Mouse (Mus musculus): ENCODE measurements around the gene Lsamp. TPM values are rescaled to one million over a fixed set of nuclear protein-coding genes. Genes with fewer than 3 reads are reported as not detected.

Gene Lsamp
- 27.4 and 31.1 TPM in 2 replicates for polyA plus RNA-seq (2016; fragmentation: Nextera tagmentation; extraction: Ambion mirVana)

DNA sequence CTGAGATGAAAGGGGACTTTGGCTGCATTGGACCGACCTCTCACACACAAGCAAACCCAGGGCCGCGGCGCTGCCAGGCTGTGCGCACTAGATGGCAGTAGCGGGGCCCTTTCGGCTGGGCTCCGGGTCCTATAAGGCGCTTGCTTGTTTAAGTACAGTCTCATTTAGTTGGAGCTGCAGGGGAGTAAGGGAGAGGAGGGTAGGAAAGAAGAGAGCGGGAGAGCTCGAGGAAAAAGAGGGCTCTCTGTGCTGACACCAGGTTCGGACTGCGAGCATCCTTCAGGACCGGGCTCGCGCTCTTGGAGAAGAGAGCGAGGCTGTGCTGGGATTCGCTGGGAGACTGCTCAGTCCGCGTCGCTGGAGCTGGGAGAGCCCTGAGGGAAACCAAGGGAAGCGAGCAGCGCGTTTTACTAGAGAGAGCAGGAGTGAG lies at the start of gene Lsamp:
TSS of gene Lsamp (plus strand) at position 157 of the 430 bp plus-strand sequence.
- whole genome bisulfite sequencing, result under 1% methylated on average over 24 of the region's 24 CpGs
- Histone ChIP-seq H3K4me3 (peak within 1 kb of the TSS; percentile 66), H3K9me3 (replicated peaks) (no peaks in the 10 kb centered on the region), H3K27ac (peak within 1 kb of the TSS; percentile 85), H3K9ac (peak within 1 kb of the TSS; percentile 71), H3K4me2 (replicated peaks) (peak within 1 kb of the TSS; percentile 89), H3K27me3 (no peaks in the 10 kb centered on the region), H3K36me3 (no peaks in the 10 kb centered on the region), H3K4me1 (peaks cover 2% of the 10 kb centered on the region; the same call in 1 of the 2 replicates)
- ATAC-seq (ENCODE audit: low FRiP score), result peak; percentile 95

DNA sequence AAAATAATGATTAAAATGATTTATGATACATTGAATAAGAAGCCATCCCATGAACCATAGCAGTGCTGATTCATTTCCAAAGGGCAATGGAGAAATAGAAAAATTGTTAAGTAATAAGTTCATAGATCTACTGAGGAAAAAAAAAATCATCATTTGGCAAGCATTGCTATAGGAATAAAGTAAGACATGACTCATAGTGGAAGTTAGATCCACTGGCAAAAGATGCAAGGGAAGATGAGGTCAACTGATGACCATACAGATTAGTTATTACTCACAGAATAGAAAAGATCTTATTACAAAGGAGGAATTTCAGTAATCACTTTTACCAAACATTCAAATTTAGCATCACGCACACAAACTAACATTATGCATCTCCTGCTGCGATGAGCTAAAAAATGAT lies 26.5 kb upstream of the Lsamp start:
- no peaks in the 10 kb centered on the region for H3K36me3 ChIP-seq
- no peaks in the 10 kb centered on the region for H3K9me3 ChIP-seq (replicated peaks)
- no peak overlapping the region for H3K9ac ChIP-seq
- H3K4me2 ChIP-seq (replicated peaks), result no peak overlapping the region
- no peak overlapping the region for H3K27ac ChIP-seq
- H3K4me1 ChIP-seq, result no peaks in the 10 kb centered on the region
- no peak for ATAC-seq (ENCODE audit: low FRiP score)
- no peaks in the 10 kb centered on the region for H3K27me3 ChIP-seq
- no peak overlapping the region for H3K4me3 ChIP-seq
- 93% methylated on average over 2 of the region's 2 CpGs for WGBS

DNA sequence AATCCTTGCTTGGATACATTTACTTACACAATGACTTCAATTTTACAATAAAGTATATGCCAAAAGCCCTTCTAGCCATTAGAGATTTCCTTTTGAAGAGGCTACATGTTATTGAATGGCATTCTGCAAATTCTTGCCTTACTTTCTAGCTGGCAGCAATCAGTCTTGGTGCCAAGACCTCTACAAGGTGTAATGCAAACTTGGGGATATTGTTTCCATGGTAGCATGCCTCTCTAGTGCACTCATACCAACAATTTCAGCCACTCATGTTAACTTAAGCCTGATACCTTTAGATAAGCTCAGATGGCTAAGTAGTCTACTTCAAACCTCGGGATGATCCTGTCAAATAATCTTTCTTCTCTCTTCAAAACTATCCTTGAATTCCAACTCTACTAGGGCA lies 11.4 kb upstream of the Lsamp start:
- Histone ChIP-seq H3K4me3 (no peak overlapping the region), H3K4me2 (replicated peaks) (no peak overlapping the region), H3K27ac (no peak overlapping the region), H3K36me3 (no peaks in the 10 kb centered on the region), H3K9me3 (replicated peaks) (no peaks in the 10 kb centered on the region), H3K4me1 (no peaks in the 10 kb centered on the region), H3K9ac (no peak overlapping the region), H3K27me3 (no peaks in the 10 kb centered on the region)
- ATAC-seq (ENCODE audit: low FRiP score), result no peak
- WGBS, result 94% methylated on average over 1 of the region's 1 CpGs

DNA sequence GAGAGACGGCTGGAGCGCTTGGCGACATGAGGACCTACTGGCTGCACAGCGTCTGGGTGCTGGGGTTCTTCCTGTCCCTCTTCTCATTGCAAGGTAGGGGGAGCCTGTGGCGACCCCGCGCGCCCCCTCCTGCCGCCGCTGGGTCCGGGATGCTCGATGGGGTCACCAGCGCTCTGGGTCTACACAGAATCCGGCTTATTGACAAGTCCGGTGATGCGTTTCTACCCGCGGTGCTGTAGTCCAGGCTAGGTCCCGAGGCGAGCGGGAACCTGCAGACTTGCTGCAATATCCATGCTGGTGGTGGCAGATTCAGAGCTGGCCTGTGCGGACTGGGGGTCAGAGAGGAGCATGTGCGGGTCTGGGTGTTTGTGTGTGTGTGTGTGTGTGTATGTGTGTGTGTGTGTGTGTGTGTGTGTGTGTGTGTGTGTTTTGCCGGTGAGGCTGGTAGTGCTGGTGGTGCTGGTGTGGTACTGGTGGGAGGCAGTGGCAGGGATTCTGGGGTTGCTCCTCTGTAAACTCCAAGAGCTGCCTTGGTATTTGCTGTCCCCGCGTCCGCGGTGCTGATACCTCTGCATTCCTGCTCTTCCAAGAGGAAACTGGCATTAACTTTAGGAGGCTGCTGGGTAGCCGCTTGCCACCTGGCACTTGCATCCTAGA lies 602 bp downstream of the Lsamp start:
- H3K4me3 ChIP-seq, result peak overlapping the region; percentile 66
- peak overlapping the region; percentile 71 for H3K9ac ChIP-seq
- H3K4me2 ChIP-seq (replicated peaks), result peak overlapping the region; percentile 89
- peak overlapping the region; percentile 85 for H3K27ac ChIP-seq
- H3K27me3 ChIP-seq, result no peaks in the 10 kb centered on the region
- WGBS, result 1% methylated on average over 29 of the region's 29 CpGs
- H3K36me3 ChIP-seq, result no peaks in the 10 kb centered on the region
- H3K9me3 ChIP-seq (replicated peaks), result no peaks in the 10 kb centered on the region
- peaks cover 2% of the 10 kb centered on the region; the same call in 1 of the 2 replicates for H3K4me1 ChIP-seq
- peak; percentile 84 for ATAC-seq (ENCODE audit: low FRiP score)

DNA sequence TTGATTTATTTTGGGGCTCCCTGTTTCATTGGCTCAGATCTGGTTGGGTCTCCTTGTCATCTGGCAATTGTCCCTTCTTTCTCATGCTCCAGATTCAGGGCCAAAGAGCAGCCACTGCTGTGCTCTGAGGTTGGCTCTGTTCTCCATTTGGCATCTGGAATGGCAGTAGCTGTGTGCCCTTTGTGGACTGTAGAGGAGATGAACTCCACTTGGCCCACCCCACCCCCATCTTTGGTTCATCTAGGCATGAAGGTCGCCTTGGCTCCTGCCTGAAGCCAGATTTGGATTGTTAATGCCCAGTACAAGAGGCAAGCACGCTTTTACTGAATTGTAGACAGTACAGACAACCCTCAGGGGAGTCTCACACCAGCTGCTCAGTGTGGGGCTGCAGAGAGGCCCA lies 4.3 kb downstream of the Lsamp start:
- Histone ChIP-seq H3K4me3 (no peak overlapping the region), H3K4me2 (replicated peaks) (no peak overlapping the region), H3K9ac (no peak overlapping the region), H3K27ac (no peak overlapping the region), H3K36me3 (no peaks in the 10 kb centered on the region), H3K9me3 (replicated peaks) (no peaks in the 10 kb centered on the region), H3K27me3 (no peaks in the 10 kb centered on the region), H3K4me1 (peaks cover 2% of the 10 kb centered on the region; the same call in 1 of the 2 replicates)
- ATAC-seq (ENCODE audit: low FRiP score), result no peak
- WGBS, result 57% methylated on average over 2 of the region's 2 CpGs

DNA sequence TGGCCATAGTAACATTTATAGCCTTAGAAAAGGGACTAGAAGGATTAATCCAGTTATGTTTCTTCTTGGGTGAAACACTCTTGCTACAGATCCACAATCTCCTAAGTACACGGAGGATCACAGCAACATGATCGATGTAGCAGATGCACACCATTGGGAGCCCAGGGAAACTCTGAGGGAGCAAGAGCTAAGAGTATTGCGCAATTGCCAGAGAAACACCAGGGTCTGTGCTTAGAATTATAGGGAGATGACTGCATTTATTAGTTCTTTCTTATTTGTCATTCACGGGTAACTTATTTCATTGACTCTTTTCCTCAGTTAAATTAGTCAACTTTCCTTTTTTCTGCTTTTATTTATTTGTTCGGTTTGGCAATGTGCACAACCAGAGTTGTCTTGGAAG lies 10.7 kb downstream of the Lsamp start:
- no peak overlapping the region for H3K4me2 ChIP-seq (replicated peaks)
- H3K9ac ChIP-seq, result no peak overlapping the region
- H3K36me3 ChIP-seq, result no peaks in the 10 kb centered on the region
- H3K27ac ChIP-seq, result no peak overlapping the region
- no peaks in the 10 kb centered on the region for H3K9me3 ChIP-seq (replicated peaks)
- no peak for ATAC-seq (ENCODE audit: low FRiP score)
- no peak overlapping the region for H3K4me3 ChIP-seq
- no peaks in the 10 kb centered on the region for H3K27me3 ChIP-seq
- WGBS, result 92% methylated on average over 5 of the region's 5 CpGs
- no peaks in the 10 kb centered on the region for H3K4me1 ChIP-seq

DNA sequence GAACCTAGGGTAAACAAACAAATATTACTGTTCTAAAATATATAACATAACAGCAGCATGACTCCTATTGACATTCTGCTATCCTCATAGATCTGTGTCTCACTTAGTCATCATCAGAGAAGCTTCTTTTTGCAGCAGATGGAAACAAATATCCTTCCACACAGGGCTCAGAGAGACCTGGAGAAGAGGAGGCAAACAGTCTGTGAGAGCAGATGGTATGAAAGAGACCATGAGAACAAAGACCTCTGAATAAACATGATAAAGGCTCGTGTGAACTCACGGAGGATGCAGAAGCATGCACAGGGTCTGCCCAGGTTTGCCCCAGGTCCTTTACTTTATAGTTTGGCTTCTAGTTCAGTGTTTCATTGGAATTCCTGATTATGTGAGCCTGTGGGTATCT lies 24.6 kb downstream of the Lsamp start:
- Histone ChIP-seq H3K4me3 (no peak overlapping the region), H3K4me2 (replicated peaks) (no peak overlapping the region), H3K27me3 (no peaks in the 10 kb centered on the region), H3K9me3 (replicated peaks) (no peaks in the 10 kb centered on the region), H3K4me1 (no peaks in the 10 kb centered on the region), H3K9ac (no peak overlapping the region), H3K36me3 (no peaks in the 10 kb centered on the region), H3K27ac (no peak overlapping the region)
- no peak for ATAC-seq (ENCODE audit: low FRiP score)
- WGBS, result 63% methylated on average over 2 of the region's 2 CpGs

DNA sequence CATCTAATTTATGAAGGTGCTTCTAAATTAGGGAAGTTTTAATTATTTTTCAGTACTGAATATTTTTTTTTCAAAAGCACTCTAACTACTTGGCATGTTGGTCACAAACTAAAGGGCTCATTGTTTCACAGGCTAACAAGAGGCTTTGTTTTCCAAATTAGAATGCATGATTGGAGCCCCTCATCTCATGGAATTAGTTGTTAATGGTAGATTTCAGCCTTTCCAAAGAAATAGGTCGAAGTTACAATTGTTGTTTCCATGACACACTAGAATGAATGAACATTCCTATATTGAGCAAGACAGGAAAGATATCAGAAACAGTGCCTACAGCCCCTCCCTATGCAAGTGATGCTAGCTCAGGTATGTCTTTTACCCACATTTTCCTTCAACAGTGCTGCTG lies 26.9 kb downstream of the Lsamp start:
- H3K36me3 ChIP-seq, result no peaks in the 10 kb centered on the region
- H3K4me3 ChIP-seq, result no peak overlapping the region
- WGBS, result 56% methylated on average over 1 of the region's 1 CpGs
- H3K9me3 ChIP-seq (replicated peaks), result no peaks in the 10 kb centered on the region
- no peak overlapping the region for H3K27ac ChIP-seq
- no peak overlapping the region for H3K9ac ChIP-seq
- no peaks in the 10 kb centered on the region for H3K27me3 ChIP-seq
- no peak for ATAC-seq (ENCODE audit: low FRiP score)
- H3K4me1 ChIP-seq, result no peaks in the 10 kb centered on the region
- no peak overlapping the region for H3K4me2 ChIP-seq (replicated peaks)

DNA sequence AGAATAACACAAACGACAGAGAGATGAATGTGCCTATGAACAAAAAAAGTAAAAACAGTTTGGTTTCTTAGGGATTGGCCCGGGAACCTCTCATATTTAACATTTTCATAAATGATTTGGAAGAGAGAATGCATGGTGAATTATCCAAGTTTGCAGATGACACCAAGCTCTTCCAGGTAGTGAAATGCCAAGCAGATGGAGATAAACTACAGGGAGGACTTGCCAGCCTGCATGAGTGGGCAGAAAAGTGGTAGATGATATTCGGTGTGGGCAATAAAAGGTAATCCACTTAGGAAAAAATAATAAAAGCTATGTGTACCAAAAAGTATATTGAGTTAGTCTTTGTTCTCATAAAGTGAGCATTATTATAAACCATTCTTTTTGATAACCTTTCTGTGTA lies 38.5 kb downstream of the Lsamp start:
- 85% methylated on average over 3 of the region's 3 CpGs for WGBS
- H3K27ac ChIP-seq, result no peak overlapping the region
- H3K4me1 ChIP-seq, result no peaks in the 10 kb centered on the region
- no peak overlapping the region for H3K4me3 ChIP-seq
- no peaks in the 10 kb centered on the region for H3K27me3 ChIP-seq
- H3K9me3 ChIP-seq (replicated peaks), result no peaks in the 10 kb centered on the region
- no peak overlapping the region for H3K9ac ChIP-seq
- ATAC-seq (ENCODE audit: low FRiP score), result no peak
- no peaks in the 10 kb centered on the region for H3K36me3 ChIP-seq
- H3K4me2 ChIP-seq (replicated peaks), result no peak overlapping the region

DNA sequence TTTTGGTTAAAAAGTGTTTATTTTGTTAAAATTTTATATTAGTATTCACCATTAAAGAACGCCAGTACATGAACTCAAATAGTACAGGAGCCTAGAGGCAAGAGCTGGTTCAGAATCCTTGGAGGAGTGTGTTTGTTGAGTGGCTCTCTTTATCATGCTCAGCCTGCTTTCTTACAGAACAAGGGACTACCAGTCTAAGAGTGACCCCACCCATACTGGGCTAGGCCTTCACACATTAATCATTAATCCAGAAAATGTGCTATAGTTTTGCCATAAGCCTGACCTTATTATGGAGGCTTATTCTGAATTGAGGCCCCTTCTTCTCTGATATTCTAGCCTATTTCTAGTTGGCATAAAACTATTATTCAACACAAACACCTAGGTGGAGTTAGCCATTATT lies 52.6 kb downstream of the Lsamp start:
- ATAC-seq (ENCODE audit: low FRiP score), result no peak
- Histone ChIP-seq H3K4me3 (no peak overlapping the region), H3K36me3 (no peaks in the 10 kb centered on the region), H3K4me2 (replicated peaks) (no peak overlapping the region), H3K4me1 (no peaks in the 10 kb centered on the region), H3K9ac (no peak overlapping the region), H3K27ac (no peak overlapping the region), H3K27me3 (no peaks in the 10 kb centered on the region), H3K9me3 (replicated peaks) (no peaks in the 10 kb centered on the region)
- 89% methylated on average over 1 of the region's 1 CpGs for WGBS

DNA sequence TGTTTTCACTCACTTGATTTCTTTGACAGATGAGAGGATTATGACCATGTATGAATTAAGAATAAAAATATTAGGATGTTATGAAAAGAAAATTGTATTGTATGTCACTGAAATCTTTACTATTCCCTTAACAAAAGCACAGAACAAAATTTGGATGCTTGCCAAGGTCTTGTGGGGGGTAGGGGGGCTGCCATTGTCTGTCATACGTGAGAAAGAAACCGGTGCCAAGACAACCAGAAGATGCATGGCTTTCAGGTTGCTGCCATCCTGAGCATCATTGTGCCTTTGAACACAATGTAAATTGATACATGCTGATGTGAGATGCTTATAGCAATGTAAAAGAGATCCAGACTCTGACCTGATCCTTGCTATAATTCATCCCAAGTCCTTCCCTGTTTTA lies 75.4 kb downstream of the Lsamp start:
- Histone ChIP-seq H3K27ac (no peak overlapping the region), H3K36me3 (no peaks in the 10 kb centered on the region), H3K9me3 (replicated peaks) (no peaks in the 10 kb centered on the region), H3K4me1 (0 out of 2 replicates have a peak, but pooled peaks cover 2% of the 10 kb centered on the region), H3K4me3 (no peak overlapping the region), H3K27me3 (no peaks in the 10 kb centered on the region), H3K4me2 (replicated peaks) (no peak overlapping the region), H3K9ac (no peak overlapping the region)
- no peak for ATAC-seq (ENCODE audit: low FRiP score)
- WGBS, result 54% methylated on average over 2 of the region's 2 CpGs

DNA sequence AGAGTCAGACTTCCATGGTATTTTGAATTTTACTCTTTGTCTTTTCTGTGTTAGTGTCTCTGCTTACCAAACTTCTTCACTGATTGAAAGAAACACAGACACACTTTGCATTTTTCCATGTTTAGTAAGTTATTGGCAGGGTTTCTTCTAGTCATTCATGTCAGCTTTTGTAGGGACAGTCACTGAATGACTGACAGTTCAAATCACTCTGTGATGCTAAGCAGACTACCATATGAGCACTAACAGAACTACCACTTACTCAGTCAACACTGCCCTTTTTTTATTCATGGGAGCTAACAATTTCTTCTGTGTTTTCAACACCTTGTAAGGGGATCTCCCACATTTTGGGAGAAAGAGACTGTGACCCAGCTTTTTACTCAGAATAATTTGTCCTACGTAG lies 75.8 kb downstream of the Lsamp start:
- Histone ChIP-seq H3K36me3 (no peaks in the 10 kb centered on the region), H3K9ac (no peak overlapping the region), H3K4me2 (replicated peaks) (no peak overlapping the region), H3K4me1 (0 out of 2 replicates have a peak, but pooled peaks cover 2% of the 10 kb centered on the region), H3K27me3 (no peaks in the 10 kb centered on the region), H3K9me3 (replicated peaks) (no peaks in the 10 kb centered on the region), H3K27ac (no peak overlapping the region), H3K4me3 (no peak overlapping the region)
- ATAC-seq (ENCODE audit: low FRiP score), result no peak
- 80% methylated on average over 1 of the region's 1 CpGs for WGBS

DNA sequence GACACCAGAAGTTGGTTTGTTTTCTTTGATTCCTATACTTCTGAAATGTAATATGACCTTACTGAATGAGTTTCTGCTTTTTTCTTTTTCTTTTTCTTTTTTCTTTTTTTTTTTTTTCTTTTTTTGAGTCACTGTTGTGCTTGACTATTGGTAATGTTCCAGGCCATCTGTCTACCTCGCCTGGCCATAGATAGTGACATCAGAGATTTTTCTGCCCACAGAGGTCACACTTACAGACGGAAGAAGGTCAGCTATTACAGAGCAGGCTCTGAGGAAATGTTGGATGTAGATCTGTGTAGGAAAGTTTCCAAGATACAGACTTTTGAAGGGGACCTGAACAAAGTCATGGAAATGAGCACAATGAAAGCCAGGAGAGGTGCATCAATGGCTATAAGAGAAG lies 76.3 kb downstream of the Lsamp start:
- no peak for ATAC-seq (ENCODE audit: low FRiP score)
- WGBS, result 55% methylated on average over 2 of the region's 2 CpGs

More for the DNA sequence above, 76.3 kb downstream of the Lsamp start:
- Histone ChIP-seq H3K27ac (no peak overlapping the region), H3K4me1 (0 out of 2 replicates have a peak, but pooled peaks cover 2% of the 10 kb centered on the region), H3K36me3 (no peaks in the 10 kb centered on the region), H3K4me2 (replicated peaks) (no peak overlapping the region), H3K9me3 (replicated peaks) (no peaks in the 10 kb centered on the region), H3K27me3 (no peaks in the 10 kb centered on the region), H3K4me3 (no peak overlapping the region), H3K9ac (no peak overlapping the region)
